Comparison of ENCODE assay signal across 16 mouse cellular contexts in the genomic region with DNA sequence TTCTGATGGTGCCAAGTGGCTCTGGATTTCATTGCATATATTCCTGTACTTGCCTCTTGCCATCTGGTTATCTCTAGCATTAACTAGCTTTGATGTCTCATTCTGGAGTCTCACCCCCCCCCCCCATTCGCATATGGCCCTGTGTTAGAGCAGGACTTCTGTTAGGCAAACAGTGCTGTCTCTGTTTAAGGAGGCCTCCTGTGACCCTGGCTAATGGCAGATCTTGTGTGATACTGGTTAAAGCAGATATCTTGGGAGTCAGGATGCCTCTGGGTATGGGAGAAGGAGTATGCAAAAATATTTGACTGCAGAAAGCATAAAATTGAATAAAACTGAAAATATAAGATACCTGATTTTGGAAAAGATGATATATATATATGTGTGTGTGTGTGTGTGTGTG.
DNase-seq lines count a peak whose midpoint lies in the region; ATAC-seq and TF ChIP-seq lines count a peak whose summit lies in the region.
"Had no signal": no experiment of that assay in that cellular context is flagged by ENCODE, and none has a peak within 500 bp of the region (broad histone marks: within the 10 kb centered on the region; RNA-seq: fewer than 3 reads in every experiment).

No protein-coding gene starts in this region.

- no peaks in the 10 kb centered on the region for H3K27me3 ChIP-seq in hindbrain, embryonic 12.5 days
- no peaks in the 10 kb centered on the region for H3K27me3 ChIP-seq in hindbrain, embryonic 10.5 days (ENCODE audit: insufficient read depth, poor library complexity, severe bottlenecking)
- no peaks in the 10 kb centered on the region for H3K27me3 ChIP-seq in midbrain, embryonic 13.5 days
- H3K27me3 ChIP-seq in midbrain, postnatal 0 days (ENCODE audit: insufficient read depth, low read length): no peaks in the 10 kb centered on the region
- no peaks in the 10 kb centered on the region for H3K27me3 ChIP-seq in forebrain, embryonic 15.5 days
- no peaks in the 10 kb centered on the region for H3K27me3 ChIP-seq in midbrain, embryonic 15.5 days (replicated peaks)
- H3K27me3 ChIP-seq: embryonic facial prominence, embryonic 12.5 days; heart, embryonic 13.5 days had no signal

- no peak overlapping the region for H3K9ac ChIP-seq in hindbrain, embryonic 12.5 days
- H3K9ac ChIP-seq in midbrain, embryonic 13.5 days (replicated peaks): no peak overlapping the region
- H3K9ac ChIP-seq in midbrain, postnatal 0 days (replicated peaks; ENCODE audit: low read length, poor library complexity, severe bottlenecking): no peak overlapping the region
- no peak overlapping the region for H3K9ac ChIP-seq in forebrain, embryonic 15.5 days (replicated peaks)
- no peak overlapping the region for H3K9ac ChIP-seq in midbrain, embryonic 15.5 days
- H3K9ac ChIP-seq: embryonic facial prominence, embryonic 12.5 days; heart, embryonic 13.5 days had no signal

- H3K9me3 ChIP-seq in hindbrain, embryonic 12.5 days (replicated peaks): no peaks in the 10 kb centered on the region
- no peaks in the 10 kb centered on the region for H3K9me3 ChIP-seq in hindbrain, embryonic 10.5 days
- H3K9me3 ChIP-seq in midbrain, embryonic 13.5 days: no peaks in the 10 kb centered on the region
- no peaks in the 10 kb centered on the region for H3K9me3 ChIP-seq in midbrain, postnatal 0 days (ENCODE audit: low read length)
- no peaks in the 10 kb centered on the region for H3K9me3 ChIP-seq in forebrain, embryonic 15.5 days
- H3K9me3 ChIP-seq in midbrain, embryonic 15.5 days: no peaks in the 10 kb centered on the region
- H3K9me3 ChIP-seq: embryonic facial prominence, embryonic 12.5 days; heart, embryonic 13.5 days had no signal

- no peak overlapping the region for H3K4me3 ChIP-seq in hindbrain, embryonic 12.5 days
- H3K4me3 ChIP-seq in hindbrain, embryonic 10.5 days: no peak overlapping the region
- no peak overlapping the region for H3K4me3 ChIP-seq in midbrain, embryonic 13.5 days (replicated peaks)
- no peak overlapping the region for H3K4me3 ChIP-seq in midbrain, postnatal 0 days (ENCODE audit: low read depth, low read length)
- H3K4me3 ChIP-seq in forebrain, embryonic 15.5 days: no peak overlapping the region
- no peak overlapping the region for H3K4me3 ChIP-seq in midbrain, embryonic 15.5 days
- H3K4me3 ChIP-seq: embryonic facial prominence, embryonic 12.5 days; heart, embryonic 13.5 days had no signal

- peak; percentile 54 for ATAC-seq in hindbrain, embryonic 12.5 days (ENCODE audit: low FRiP score)
- ATAC-seq in midbrain, embryonic 13.5 days: peak; percentile 46; the same call in 1 of the 2 replicates
- ATAC-seq in midbrain, postnatal 0 days (ENCODE audit: low FRiP score): no peak
- ATAC-seq in forebrain, embryonic 15.5 days (replicated peaks): no peak
- peak; percentile 65 for ATAC-seq in midbrain, embryonic 15.5 days (replicated peaks)

- H3K27ac ChIP-seq in hindbrain, embryonic 12.5 days: no peak overlapping the region
- H3K27ac ChIP-seq in hindbrain, embryonic 10.5 days: no peak overlapping the region
- 0 out of 2 replicates have a peak overlapping the region, but pooled peaks have one; percentile 30 for H3K27ac ChIP-seq in midbrain, embryonic 13.5 days
- H3K27ac ChIP-seq in midbrain, postnatal 0 days (ENCODE audit: low read depth, low read length): no peak overlapping the region
- 0 out of 2 replicates have a peak overlapping the region, but pooled peaks have one; percentile 27 for H3K27ac ChIP-seq in forebrain, embryonic 15.5 days (replicated peaks)
- no peak overlapping the region for H3K27ac ChIP-seq in midbrain, embryonic 15.5 days
- H3K27ac ChIP-seq: embryonic facial prominence, embryonic 12.5 days; heart, embryonic 13.5 days; hindbrain, postnatal 0 days had no signal

- H3K36me3 ChIP-seq in hindbrain, embryonic 12.5 days: no peaks in the 10 kb centered on the region
- H3K36me3 ChIP-seq in hindbrain, embryonic 10.5 days: no peaks in the 10 kb centered on the region
- no peaks in the 10 kb centered on the region for H3K36me3 ChIP-seq in midbrain, embryonic 13.5 days
- no peaks in the 10 kb centered on the region for H3K36me3 ChIP-seq in midbrain, postnatal 0 days (ENCODE audit: insufficient read depth, low read length)
- H3K36me3 ChIP-seq in forebrain, embryonic 15.5 days: no peaks in the 10 kb centered on the region
- no peaks in the 10 kb centered on the region for H3K36me3 ChIP-seq in midbrain, embryonic 15.5 days (replicated peaks)
- H3K36me3 ChIP-seq: embryonic facial prominence, embryonic 12.5 days; heart, embryonic 13.5 days had no signal

- WGBS in hindbrain, embryonic 12.5 days: 80% methylated on average over 1 of the region's 1 CpGs
- WGBS in hindbrain, embryonic 10.5 days: 88% methylated on average over 1 of the region's 1 CpGs
- WGBS in midbrain, embryonic 13.5 days: 86% methylated on average over 1 of the region's 1 CpGs
- WGBS in midbrain, postnatal 0 days: 85% methylated on average over 1 of the region's 1 CpGs
- 78% methylated on average over 1 of the region's 1 CpGs for WGBS in forebrain, embryonic 15.5 days
- WGBS in midbrain, embryonic 15.5 days: 97% methylated on average over 1 of the region's 1 CpGs

- H3K4me1 ChIP-seq in hindbrain, embryonic 12.5 days: no peaks in the 10 kb centered on the region
- H3K4me1 ChIP-seq in hindbrain, embryonic 10.5 days (replicated peaks): 0 out of 2 replicates have a peak, but pooled peaks cover 4% of the 10 kb centered on the region
- 0 out of 2 replicates have a peak, but pooled peaks cover 2% of the 10 kb centered on the region for H3K4me1 ChIP-seq in midbrain, embryonic 13.5 days (replicated peaks)
- H3K4me1 ChIP-seq in midbrain, postnatal 0 days (ENCODE audit: insufficient read depth, low read length): no peaks in the 10 kb centered on the region
- H3K4me1 ChIP-seq in forebrain, embryonic 15.5 days: peaks cover 4% of the 10 kb centered on the region; the same call in 1 of the 2 replicates
- H3K4me1 ChIP-seq in midbrain, embryonic 15.5 days: no peaks in the 10 kb centered on the region
- H3K4me1 ChIP-seq: embryonic facial prominence, embryonic 12.5 days; heart, embryonic 13.5 days had no signal

- no peak for TF ChIP-seq CTCF in midbrain, postnatal 0 days (IDR thresholded peaks at IDR 0.05)

- no peak for DNase-seq in hindbrain, embryonic 10.5 days (ENCODE audit: low spot score)
- no peak for DNase-seq in midbrain, postnatal 0 days (ENCODE audit: low spot score)
- no peak for DNase-seq in lung, postnatal 4 days
- no peak for DNase-seq in layer of hippocampus, adult 9-11 months
- DNase-seq: adrenal gland, adult 2 months; adrenal gland, postnatal 25 days; cerebellum, adult 2 months; gastrocnemius, postnatal 36 days; heart, postnatal 36 days had no signal

- no peak overlapping the region for H3K4me2 ChIP-seq in hindbrain, embryonic 12.5 days (replicated peaks)
- H3K4me2 ChIP-seq in midbrain, embryonic 13.5 days (replicated peaks): no peak overlapping the region
- no peak overlapping the region for H3K4me2 ChIP-seq in midbrain, postnatal 0 days (ENCODE audit: low read depth, low read length, poor library complexity, severe bottlenecking)
- H3K4me2 ChIP-seq in forebrain, embryonic 15.5 days (replicated peaks): no peak overlapping the region
- no peak overlapping the region for H3K4me2 ChIP-seq in midbrain, embryonic 15.5 days
- H3K4me2 ChIP-seq: embryonic facial prominence, embryonic 12.5 days; heart, embryonic 13.5 days had no signal

Comparison
In these comparisons a context has a peak if more than half of its experiments do, and no peak if none do; other contexts are left out.
1. ATAC-seq: peak in hindbrain, embryonic 12.5 days (single experiment), midbrain, embryonic 13.5 days (single experiment) and midbrain, embryonic 15.5 days (single experiment); none in midbrain, postnatal 0 days (single experiment) and forebrain, embryonic 15.5 days (single experiment).
2. H3K27ac ChIP-seq: peak in midbrain, embryonic 13.5 days (single experiment) and forebrain, embryonic 15.5 days (single experiment); none in hindbrain, embryonic 12.5 days (single experiment), hindbrain, embryonic 10.5 days (single experiment), midbrain, postnatal 0 days (single experiment) and midbrain, embryonic 15.5 days (single experiment).